Mouse (Mus musculus): ENCODE results near the gene Sds. TPM values are rescaled to one million over a fixed set of nuclear protein-coding genes. Genes with fewer than 3 reads are reported as not detected.

Gene Sds
- total RNA-seq (2021): under 1 TPM; 0.26 to 0.70 TPM
- long read RNA-seq, experiment 1, partial matches to known transcripts: 0 of 1 reads
- long read RNA-seq, experiment 1, other reads (novel, unspliced or antisense): 0 of 1 reads
- long read RNA-seq, experiment 2, partial matches to known transcripts: 0 of 2 reads
- long read RNA-seq, experiment 2, other reads (novel, unspliced or antisense): 0 of 2 reads

GRCm38 (mm10) chr5:120476296-120476695 is at the start of gene Sds:
Sds (plus strand) TSS chr5:120476526.
- TF ChIP-seq CTCF (IDR thresholded peaks at IDR 0.05): no peak
- H3K4me3 ChIP-seq: no peak within 1 kb of the TSS
- DNase-seq: no peak
- intact Hi-C loops (cut with DNase I): no loop called here
- no peak within 1 kb of the TSS for H3K27ac ChIP-seq

- Histone ChIP-seq H3K4me3 (no peak overlapping the region), H3K27ac (no peak overlapping the region)
- TF ChIP-seq CTCF (IDR thresholded peaks at IDR 0.05): no peak
- intact Hi-C loops (cut with DNase I): no loop called here
- no peak for DNase-seq
Observed at GRCm38 (mm10) chr5:120426572-120426971, 49.8 kb upstream of the Sds start.

- DNase-seq: no peak
- Histone ChIP-seq H3K4me3 (no peak overlapping the region), H3K27ac (no peak overlapping the region)
- TF ChIP-seq CTCF (IDR thresholded peaks at IDR 0.05): no peak
- intact Hi-C loops (cut with DNase I): no loop called here
Observed at GRCm38 (mm10) chr5:120427451-120427938, 48.8 kb upstream of the Sds start.

- no peak for TF ChIP-seq CTCF (IDR thresholded peaks at IDR 0.05)
- Histone ChIP-seq H3K4me3 (no peak overlapping the region), H3K27ac (no peak overlapping the region)
- intact Hi-C loops (cut with DNase I): no loop called here
- DNase-seq: no peak
Observed at GRCm38 (mm10) chr5:120428189-120428838, 48.0 kb upstream of the Sds start.

GRCm38 (mm10) chr5:120428990-120429389 is 47.3 kb upstream of the Sds start:
- intact Hi-C loops (cut with DNase I): no loop called here
- Histone ChIP-seq H3K4me3 (no peak overlapping the region), H3K27ac (no peak overlapping the region)
- no peak for DNase-seq
- TF ChIP-seq CTCF (IDR thresholded peaks at IDR 0.05): no peak

GRCm38 (mm10) chr5:120429692-120430091 is 46.6 kb upstream of the Sds start:
- H3K27ac ChIP-seq: no peak overlapping the region
- intact Hi-C loops (cut with DNase I): no loop called here
- TF ChIP-seq CTCF (IDR thresholded peaks at IDR 0.05): no peak

GRCm38 (mm10) chr5:120431001-120431583 is 45.2 kb upstream of the Sds start:
- TF ChIP-seq CTCF (IDR thresholded peaks at IDR 0.05): no peak
- no peak overlapping the region for H3K27ac ChIP-seq
- DNase-seq: no peak
- intact Hi-C loops (cut with DNase I): no loop called here
- H3K4me3 ChIP-seq: no peak overlapping the region

More at GRCm38 (mm10) chr5:120429692-120430091, 46.6 kb upstream of the Sds start:
- no peak overlapping the region for H3K4me3 ChIP-seq
- no peak for DNase-seq

GRCm38 (mm10) chr5:120431649-120432485 is 44.5 kb upstream of the Sds start, which contains the start of gene Lhx5:
Lhx5 (plus strand) TSS chr5:120431699.
- DNase-seq: no peak
- no peak within 1 kb of the TSS for H3K4me3 ChIP-seq
- no peak for TF ChIP-seq CTCF (IDR thresholded peaks at IDR 0.05)
- no peak within 1 kb of the TSS for H3K27ac ChIP-seq
- intact Hi-C loops (cut with DNase I): no loop called here

- no peak for TF ChIP-seq CTCF (IDR thresholded peaks at IDR 0.05)
- intact Hi-C loops (cut with DNase I): no loop called here
Observed at GRCm38 (mm10) chr5:120432486-120433015, 43.8 kb upstream of the Sds start.

GRCm38 (mm10) chr5:120433135-120433760 is 43.1 kb upstream of the Sds start:
- no peak for DNase-seq
- intact Hi-C loops (cut with DNase I): no loop called here

More at GRCm38 (mm10) chr5:120432486-120433015, 43.8 kb upstream of the Sds start:
- DNase-seq: no peak
- H3K4me3 ChIP-seq: no peak overlapping the region
- H3K27ac ChIP-seq: no peak overlapping the region

GRCm38 (mm10) chr5:120434231-120434735 is 42.0 kb upstream of the Sds start:
- no peak for DNase-seq
- no peak overlapping the region for H3K27ac ChIP-seq
- TF ChIP-seq CTCF (IDR thresholded peaks at IDR 0.05): no peak
- H3K4me3 ChIP-seq: no peak overlapping the region
- intact Hi-C loops (cut with DNase I): no loop called here

More at GRCm38 (mm10) chr5:120433135-120433760, 43.1 kb upstream of the Sds start:
- no peak overlapping the region for H3K27ac ChIP-seq
- TF ChIP-seq CTCF (IDR thresholded peaks at IDR 0.05): no peak
- H3K4me3 ChIP-seq: no peak overlapping the region
